Mouse (Mus musculus) stomach, embryonic 15.5 days (tissue): ENCODE results near the gene Tmed6. TPM values are rescaled to one million over a fixed set of nuclear protein-coding genes. Genes with fewer than 3 reads are reported as not detected.

ENCODE experiments used
- ATAC-seq: fragments of 200-750 bp; cut with Nextera tagmentation; 2 replicates; pipeline ENCODE4 v1.8.0; 2017; ENCODE audit warnings: low read depth, moderate number of reproducible peaks, moderate TSS enrichment; ENCODE audit not compliant: insufficient read depth, low FRiP score
- H3K27ac ChIP-seq: fragments of 300-500 bp; sonication (generic); 2 replicates; pipeline ENCODE4 v1.5.1; 2015; ENCODE audit warnings: mild to moderate bottlenecking, inconsistent platforms
- H3K27me3 ChIP-seq: fragments of 300-500 bp; sonication (generic); replicated peaks from 2 replicates; pipeline ENCODE4 v1.6.1; 2015; ENCODE audit warnings: inconsistent platforms
- H3K36me3 ChIP-seq: fragments of 300-500 bp; sonication (generic); 2 replicates; pipeline ENCODE4 v1.6.1; 2015; ENCODE audit warnings: inconsistent platforms
- H3K4me1 ChIP-seq: fragments of 300-500 bp; sonication (generic); 2 replicates; pipeline ENCODE4 v1.6.1; 2015; ENCODE audit warnings: inconsistent platforms
- H3K4me2 ChIP-seq: fragments of 300-500 bp; sonication (generic); 2 replicates; pipeline ENCODE4 v1.6.1; 2015; ENCODE audit warnings: mild to moderate bottlenecking, inconsistent platforms
- H3K4me3 ChIP-seq: fragments of 300-500 bp; sonication (generic); replicated peaks from 2 replicates; pipeline ENCODE4 v1.5.1; 2015; ENCODE audit warnings: inconsistent platforms
- H3K9ac ChIP-seq: fragments of 300-500 bp; sonication (generic); 2 replicates; pipeline ENCODE4 v1.6.1; 2015; ENCODE audit warnings: inconsistent platforms
- H3K9me3 ChIP-seq: fragments of 300-500 bp; sonication (generic); 2 replicates; pipeline ENCODE4 v1.6.1; 2016; ENCODE audit warnings: inconsistent platforms
- WGBS: fragments of 180-500 bp; shearing (Covaris S2); methylation state at CpG from one replicate; pipeline ENCODE4 v1.1.7; 2015; 5-methylcytosine and 5-hydroxymethylcytosine counted together
- microRNA-seq: library from miRNA; unstranded; fragments of <30 nt; microRNA quantifications from one replicate; pipeline ENCODE4, GENCODE M21; 2016
- polyA plus RNA-seq: library from polyadenylated mRNA; unstranded; fragments of >200 nt; fragmentation: Nextera tagmentation; extraction: Ambion mirVana; gene quantifications from 2 replicates; pipeline ENCODE4 v1.2.1, GENCODE M21; 2015

The Tmed6 gene
- polyA plus RNA-seq, 1 experiment from 2014 or later, result 86.6 TPM

DNA sequence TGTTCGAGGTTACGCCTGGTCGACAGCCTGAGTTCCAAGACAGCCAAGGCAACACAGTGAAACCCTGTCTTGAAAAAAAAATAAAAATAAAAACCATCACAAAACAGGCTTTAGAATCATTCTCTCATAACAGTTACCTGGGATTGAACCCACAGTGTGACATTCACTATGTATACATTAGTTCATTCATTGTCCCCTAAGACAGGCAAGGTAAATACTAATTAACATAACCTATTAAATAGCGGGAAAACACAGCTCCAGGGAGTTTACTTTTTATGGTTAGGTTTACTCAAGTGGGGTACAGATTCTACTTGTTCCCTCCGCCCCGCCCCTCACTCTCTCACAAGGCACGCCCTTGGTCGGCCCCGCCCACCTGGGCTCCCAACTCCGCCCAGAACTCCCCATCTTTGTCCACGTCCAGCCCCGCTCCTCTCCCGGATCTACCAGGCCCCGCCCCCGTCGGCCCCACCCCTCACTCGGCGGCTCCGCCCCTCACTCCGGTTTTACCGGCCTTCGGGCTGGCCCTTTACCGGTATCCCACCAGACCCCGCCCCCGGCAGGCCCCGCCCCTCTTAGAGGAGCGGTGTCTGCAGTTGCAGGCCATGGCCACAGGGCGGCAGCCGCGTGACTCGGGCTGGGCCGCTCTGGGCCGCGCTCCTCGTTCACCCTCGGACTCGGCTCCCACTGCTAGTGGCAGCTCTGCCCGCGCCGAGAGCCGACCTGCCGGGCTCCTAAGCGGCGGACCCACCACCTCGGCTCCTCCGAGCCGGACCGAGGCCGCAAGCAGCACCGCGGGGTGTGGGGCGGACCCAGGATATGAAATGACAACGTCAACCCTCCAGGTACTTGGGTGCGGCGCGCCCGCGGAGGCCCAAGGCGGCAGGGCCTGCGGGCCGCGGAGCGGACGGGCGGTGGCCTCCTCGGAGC is 34.5 kb downstream of the Tmed6 start, which contains the start of gene Vps4a:
Gene Vps4a (plus strand): TSS at position 573 of the 927 bp plus-strand sequence.
- Histone ChIP-seq H3K27ac (peak within 1 kb of the TSS; percentile 86), H3K9ac (peak within 1 kb of the TSS; percentile 94), H3K4me2 (peak within 1 kb of the TSS; percentile 55), H3K9me3 (no peaks in the 10 kb centered on the region), H3K27me3 (no peaks in the 10 kb centered on the region), H3K36me3 (no peaks in the 10 kb centered on the region), H3K4me1 (peaks cover 7% of the 10 kb centered on the region), H3K4me3 (peak within 1 kb of the TSS; percentile 98)
- WGBS, result 4% methylated on average over 65 of the region's 66 CpGs
- ATAC-seq, result peak; percentile 95

DNA sequence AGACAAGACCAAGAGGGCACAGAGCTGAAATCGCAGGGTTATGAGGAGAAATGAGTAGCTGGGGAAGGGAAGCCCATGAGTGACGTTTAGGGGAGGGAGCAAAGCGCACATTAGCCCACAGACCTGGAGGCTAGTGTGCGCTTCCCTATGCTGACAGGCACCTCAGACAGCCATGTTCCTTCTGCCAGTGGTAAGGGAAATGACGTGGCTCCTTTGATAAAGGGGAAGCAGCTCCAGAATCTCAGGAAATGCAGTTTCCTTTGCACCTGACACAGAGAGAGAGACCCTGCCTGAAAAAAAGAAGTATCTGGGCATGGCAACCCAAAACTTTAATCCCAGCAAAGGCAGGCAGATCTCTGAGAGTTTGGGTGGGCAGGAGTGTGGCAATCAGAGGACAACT is 35.4 kb downstream of the Tmed6 start:
- Histone ChIP-seq H3K27ac (no peak overlapping the region), H3K4me2 (no peak overlapping the region)

DNA sequence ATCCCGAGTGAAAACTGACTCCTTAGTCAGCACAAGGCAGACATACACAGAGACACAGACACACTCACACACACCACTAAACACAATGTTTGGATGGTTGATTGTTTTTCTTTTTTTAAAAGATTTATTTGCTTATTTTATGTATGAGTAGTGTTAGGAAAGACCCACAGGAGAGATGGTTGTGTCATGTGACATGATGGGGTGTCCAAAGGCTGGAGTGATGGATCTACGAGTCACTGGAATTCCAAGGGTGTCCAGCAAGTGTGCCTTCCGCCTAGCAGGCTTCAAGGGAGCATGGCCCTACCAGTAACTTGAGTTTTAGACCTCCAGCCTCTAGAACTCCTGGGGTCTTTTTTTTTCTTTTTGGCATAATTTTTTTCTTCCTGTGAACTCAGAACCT is 36.1 kb downstream of the Tmed6 start:
- no peaks in the 10 kb centered on the region for H3K27me3 ChIP-seq
- ATAC-seq, result no peak

More for the DNA sequence above, 35.4 kb downstream of the Tmed6 start:
- Histone ChIP-seq H3K36me3 (no peaks in the 10 kb centered on the region), H3K9me3 (no peaks in the 10 kb centered on the region), H3K4me1 (peaks cover 7% of the 10 kb centered on the region), H3K27me3 (no peaks in the 10 kb centered on the region), H3K4me3 (no peak overlapping the region), H3K9ac (no peak overlapping the region)
- 61% methylated on average over 5 of the region's 5 CpGs for WGBS
- no peak for ATAC-seq

DNA sequence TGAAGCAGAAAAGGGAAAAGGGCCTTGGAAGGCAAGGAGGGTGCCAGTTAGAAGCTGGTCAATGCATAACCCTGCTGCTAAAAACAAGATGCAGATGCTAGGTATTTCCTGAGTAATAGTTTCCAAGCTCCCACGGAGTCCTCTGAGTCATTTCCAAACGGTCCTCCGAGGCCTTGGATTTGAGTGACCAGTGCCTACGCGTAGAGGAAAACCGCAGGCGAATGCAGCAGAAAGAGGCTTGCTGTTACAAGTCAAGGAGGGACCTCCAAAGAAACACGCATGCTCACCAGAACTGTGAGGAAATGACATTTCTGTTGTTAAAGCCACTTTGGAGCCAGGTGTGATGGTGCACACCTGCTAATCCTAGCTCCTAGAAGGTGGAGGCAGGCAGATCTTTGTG is 42.0 kb downstream of the Tmed6 start:
- Histone ChIP-seq H3K27me3 (no peaks in the 10 kb centered on the region), H3K9me3 (no peaks in the 10 kb centered on the region), H3K4me1 (no peaks in the 10 kb centered on the region), H3K36me3 (no peaks in the 10 kb centered on the region), H3K4me2 (no peak overlapping the region), H3K9ac (no peak overlapping the region), H3K4me3 (no peak overlapping the region), H3K27ac (no peak overlapping the region)
- ATAC-seq, result no peak
- 85% methylated on average over 8 of the region's 8 CpGs for WGBS

More for the DNA sequence above, 36.1 kb downstream of the Tmed6 start:
- WGBS, result 72% methylated on average over 3 of the region's 3 CpGs
- peaks cover 7% of the 10 kb centered on the region for H3K4me1 ChIP-seq
- no peaks in the 10 kb centered on the region for H3K36me3 ChIP-seq
- no peaks in the 10 kb centered on the region for H3K9me3 ChIP-seq
- no peak overlapping the region for H3K4me2 ChIP-seq
- H3K4me3 ChIP-seq, result no peak overlapping the region
- H3K9ac ChIP-seq, result no peak overlapping the region
- H3K27ac ChIP-seq, result no peak overlapping the region

DNA sequence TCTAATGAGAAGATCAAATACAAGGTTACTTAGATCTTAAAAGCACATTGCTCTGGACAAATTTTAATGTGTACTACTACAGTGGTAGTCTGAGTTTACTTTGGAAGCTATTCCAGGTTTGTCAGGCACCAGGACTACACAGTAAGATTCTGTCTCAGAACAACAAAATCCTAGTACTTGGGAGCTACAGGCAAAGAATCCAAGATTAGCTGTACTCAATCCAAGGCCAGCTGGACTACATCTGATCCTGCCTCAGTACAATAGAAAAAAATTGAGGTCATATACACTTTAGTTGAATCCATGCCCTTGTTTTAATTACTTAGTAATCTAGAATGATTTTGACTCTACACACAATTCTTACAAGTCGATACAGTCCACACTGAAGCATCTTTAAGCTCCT is 50.5 kb downstream of the Tmed6 start:
- 77% methylated on average over 1 of the region's 1 CpGs for WGBS

DNA sequence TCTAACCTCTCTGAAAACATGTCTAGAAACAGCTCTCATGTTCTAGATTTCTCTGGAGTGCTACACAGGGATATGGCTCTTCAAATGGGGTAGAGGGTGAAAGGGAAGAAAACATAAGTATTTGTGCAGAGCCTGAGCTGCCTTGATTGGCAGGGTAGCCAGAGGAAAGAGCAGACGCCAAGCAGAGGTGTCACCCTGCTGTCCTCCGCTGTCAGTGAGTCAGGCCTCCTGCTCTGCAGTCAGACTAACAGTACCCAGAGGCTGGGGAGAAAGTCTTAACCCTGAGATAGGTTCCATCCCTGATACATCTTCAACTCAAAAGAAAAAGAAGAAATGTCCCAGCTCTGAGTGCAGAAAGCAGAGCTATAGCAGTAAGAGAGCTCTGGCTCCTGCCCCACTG is 52.8 kb downstream of the Tmed6 start:
- 79% methylated on average over 2 of the region's 2 CpGs for WGBS
- ATAC-seq, result no peak
- Histone ChIP-seq H3K9me3 (no peaks in the 10 kb centered on the region), H3K36me3 (peaks cover 9% of the 10 kb centered on the region; the same call in 1 of the 2 replicates), H3K27ac (no peak overlapping the region), H3K9ac (no peak overlapping the region), H3K4me2 (no peak overlapping the region), H3K4me3 (no peak overlapping the region), H3K27me3 (no peaks in the 10 kb centered on the region), H3K4me1 (no peaks in the 10 kb centered on the region)

More for the DNA sequence above, 50.5 kb downstream of the Tmed6 start:
- no peak for ATAC-seq
- no peak overlapping the region for H3K9ac ChIP-seq
- no peak overlapping the region for H3K4me3 ChIP-seq
- H3K36me3 ChIP-seq, result 0 out of 2 replicates have a peak, but pooled peaks cover 5% of the 10 kb centered on the region
- H3K4me2 ChIP-seq, result no peak overlapping the region
- no peaks in the 10 kb centered on the region for H3K27me3 ChIP-seq
- no peak overlapping the region for H3K27ac ChIP-seq
- H3K9me3 ChIP-seq, result no peaks in the 10 kb centered on the region
- H3K4me1 ChIP-seq, result no peaks in the 10 kb centered on the region

Small RNA genes lying within 50 kb of the gene (microRNA-seq; reads per million reads assigned to microRNA genes)
- gene Mir7075, result 2.3 reads per million, percentile 6 among the genes with 10 or more reads in this experiment

Other genes with a start within 250 kb of the Tmed6 start
- 0.23 and 0.62 TPM in 2 replicates for gene Has3, start 195.4 kb downstream of the Tmed6 start, polyA plus RNA-seq
- 62.6 and 65.7 TPM in 2 replicates for gene Utp4, start 172.0 kb downstream of the Tmed6 start, polyA plus RNA-seq
- 15.8 and 17.6 TPM in 2 replicates for gene Sntb2, start 129.9 kb downstream of the Tmed6 start, polyA plus RNA-seq
- gene Vps4a, start 34.4 kb downstream of the Tmed6 start, polyA plus RNA-seq, result 62.0 and 62.9 TPM in 2 replicates
- gene Pdf, start 17.0 kb downstream of the Tmed6 start, polyA plus RNA-seq, result 52.7 and 55.1 TPM in 2 replicates
- 36.8 and 39.4 TPM in 2 replicates for gene Cog8, start 9.0 kb downstream of the Tmed6 start, polyA plus RNA-seq
- 73.0 and 82.9 TPM in 2 replicates for gene Nip7, start 8.8 kb downstream of the Tmed6 start, polyA plus RNA-seq
- 16.1 and 16.7 TPM in 2 replicates for gene Terf2, start 30.9 kb upstream of the Tmed6 start, polyA plus RNA-seq
- 92.0 and 108 TPM in 2 replicates for gene Cyb5b, start 85.0 kb upstream of the Tmed6 start, polyA plus RNA-seq
- gene Nfat5, start 227.8 kb upstream of the Tmed6 start, polyA plus RNA-seq, result 11.5 and 12.3 TPM in 2 replicates